Mouse (Mus musculus) embryo, embryonic 11 days (tissue): ENCODE measurements around the gene Tcf20.
"Not testable (repeated sequence)": the region's sequence is repeated elsewhere in the genome, so short reads cannot be mapped to it uniquely, and the experiment has no call there.

Experiments
- DNase-seq: peaks from one replicate; pipeline ENCODE4 v3.0.0-alpha.2; 2015

Tcf20 gene

GRCm38 (mm10) chr15:82804708-82805639, 182.7 kb downstream of the Tcf20 start:
- DNase-seq = peak; percentile 67

DNA sequence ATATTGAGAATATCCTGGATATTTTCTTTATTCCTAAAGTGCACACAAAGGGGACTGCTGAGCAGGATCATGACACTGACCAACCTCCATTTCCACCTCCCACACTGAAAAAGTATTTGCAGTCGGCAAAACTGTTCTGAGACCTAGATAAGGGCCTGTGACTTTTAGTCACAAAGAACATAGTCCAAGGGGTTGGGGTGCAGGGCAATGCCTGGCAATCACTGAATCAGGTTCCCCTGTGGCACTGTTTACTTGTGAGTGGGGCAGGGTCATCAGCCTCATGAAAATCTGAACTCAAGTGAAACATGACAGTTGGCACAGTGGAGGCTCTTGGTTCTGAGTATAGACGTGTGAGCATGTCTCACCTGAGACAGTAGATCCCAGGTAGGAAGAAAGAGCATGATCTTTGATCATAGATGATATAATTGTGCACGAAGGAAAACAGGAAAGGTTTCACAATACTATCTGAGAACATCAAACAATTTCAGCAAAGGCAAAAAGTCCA, 191.7 kb downstream of the Tcf20 start:
- no peak for DNase-seq

GRCm38 (mm10) chr15:82794277-82794676, 193.4 kb downstream of the Tcf20 start, which contains the start of gene Cyp2d26:
Gene Cyp2d26, minus strand, starts transcription at chr15:82794294.
- DNase-seq = no peak

DNA sequence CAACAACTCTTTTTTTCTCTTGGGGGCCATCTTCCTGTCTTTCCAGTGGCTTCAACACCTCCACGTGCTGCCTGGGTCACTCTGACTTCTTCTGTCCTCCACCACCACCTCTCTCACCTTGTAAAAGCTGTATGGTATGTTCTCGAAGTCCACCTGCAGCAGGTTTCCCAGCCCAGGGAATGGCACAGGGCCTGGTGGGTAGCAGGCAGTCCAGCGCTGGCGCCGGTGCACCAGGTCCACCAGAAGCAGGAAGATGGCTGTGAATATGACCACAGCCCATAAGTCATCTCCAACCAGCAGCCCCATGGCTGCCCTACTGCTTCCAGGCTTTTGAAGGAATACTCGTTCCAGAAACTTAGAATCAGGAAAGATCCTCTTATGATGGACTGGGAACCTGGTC, 193.8 kb downstream of the Tcf20 start:
- DNase-seq = no peak

GRCm38 (mm10) chr15:82793454-82793853, 194.2 kb downstream of the Tcf20 start:
- no peak for DNase-seq

DNA sequence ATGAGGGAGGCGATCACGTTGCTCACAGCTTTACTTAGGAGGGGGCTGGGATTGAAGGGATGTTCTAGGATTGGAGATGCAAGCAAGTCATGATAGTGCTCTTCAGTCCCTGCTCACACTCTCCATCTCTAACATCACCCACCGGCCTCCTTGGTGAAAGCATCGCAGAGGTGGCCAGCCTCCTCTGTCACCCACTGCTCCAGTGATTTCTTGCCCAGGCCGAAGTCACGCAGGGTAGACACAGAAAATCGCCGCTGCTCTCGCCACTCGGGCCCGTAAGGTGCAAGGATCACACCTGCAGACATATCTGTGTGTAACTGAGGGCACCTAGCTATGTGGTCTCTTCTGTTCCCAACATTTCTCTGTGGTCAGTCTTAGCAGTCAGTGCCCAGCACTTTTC, 195.1 kb downstream of the Tcf20 start:
- DNase-seq = no peak

DNA sequence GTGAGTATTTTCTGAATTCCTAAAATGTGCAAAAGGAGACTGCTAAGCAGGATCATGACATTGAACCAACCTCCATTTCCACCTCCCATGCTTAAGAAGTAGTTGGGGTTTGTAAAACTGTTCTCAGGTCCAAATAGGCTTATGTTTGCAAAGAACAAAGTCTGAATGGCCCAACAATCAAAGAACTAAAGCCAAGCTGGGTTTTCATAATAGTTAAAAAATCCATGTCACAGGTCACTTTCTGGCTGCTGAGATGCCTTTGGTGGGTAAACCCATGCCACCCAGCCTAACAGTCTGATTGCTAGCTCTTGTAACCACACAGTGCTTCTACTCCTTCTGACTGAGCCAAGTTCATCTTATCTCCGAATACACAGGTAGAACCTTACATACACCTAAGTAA, 203.1 kb downstream of the Tcf20 start:
- DNase-seq = no peak

DNA sequence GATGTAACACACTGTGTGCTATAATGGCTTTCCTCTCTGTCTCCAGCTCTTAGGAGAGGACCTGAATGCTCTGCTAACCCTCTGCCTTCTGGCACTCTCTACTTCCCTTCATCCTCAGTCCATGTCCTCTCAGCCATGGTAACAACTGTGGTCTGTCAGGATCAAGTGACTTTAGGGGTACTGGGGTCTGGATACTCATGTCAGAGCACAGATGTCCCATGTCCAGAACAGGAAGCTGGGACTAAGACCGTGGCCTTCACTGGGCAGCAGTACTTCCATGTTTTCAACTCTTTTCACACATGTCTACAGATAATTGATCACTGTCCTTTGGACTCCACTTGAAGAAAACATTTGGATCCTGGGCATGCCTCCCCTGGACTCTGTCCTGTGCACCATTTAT, 203.9 kb downstream of the Tcf20 start:
- DNase-seq = no peak

DNA sequence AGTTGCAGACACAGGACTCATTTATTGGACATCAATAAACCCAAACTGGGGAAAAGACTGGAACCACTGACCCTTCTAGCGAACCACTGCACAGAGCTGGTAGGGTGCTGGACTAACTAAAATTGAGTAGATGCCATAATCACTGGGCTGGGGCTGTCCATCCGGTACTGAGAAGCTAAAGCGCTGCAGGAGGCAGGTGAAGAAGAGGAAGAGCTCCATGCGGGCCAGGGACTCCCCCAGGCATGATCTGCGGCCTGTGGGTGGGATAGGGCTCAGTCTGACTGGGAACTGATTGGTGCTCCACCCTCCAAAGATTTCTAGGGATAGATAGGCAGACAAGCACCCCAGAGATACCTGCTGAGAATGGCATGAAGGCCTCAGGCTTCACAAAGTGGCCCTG, 209.8 kb downstream of the Tcf20 start:
- DNase-seq = not testable (repeated sequence)

DNA sequence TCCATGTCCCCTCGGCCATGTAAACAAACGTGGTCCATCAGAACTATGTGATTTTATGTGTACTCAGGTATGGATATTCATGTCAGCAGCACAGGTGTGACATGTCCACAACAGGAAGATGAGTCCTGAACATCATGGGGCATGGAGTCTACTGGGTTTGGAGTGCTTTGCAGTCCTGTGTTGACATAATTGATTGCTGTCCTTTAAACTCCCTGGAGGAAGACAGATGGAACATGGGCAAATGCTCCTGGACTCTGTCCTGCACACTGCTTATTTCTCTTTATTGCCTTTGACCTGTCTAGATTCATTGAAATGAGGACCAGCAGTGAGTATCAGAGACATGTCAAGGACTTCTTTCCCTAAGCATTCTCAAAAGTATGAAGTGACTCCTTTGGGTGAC, 221.7 kb downstream of the Tcf20 start:
- DNase-seq = no peak

DNA sequence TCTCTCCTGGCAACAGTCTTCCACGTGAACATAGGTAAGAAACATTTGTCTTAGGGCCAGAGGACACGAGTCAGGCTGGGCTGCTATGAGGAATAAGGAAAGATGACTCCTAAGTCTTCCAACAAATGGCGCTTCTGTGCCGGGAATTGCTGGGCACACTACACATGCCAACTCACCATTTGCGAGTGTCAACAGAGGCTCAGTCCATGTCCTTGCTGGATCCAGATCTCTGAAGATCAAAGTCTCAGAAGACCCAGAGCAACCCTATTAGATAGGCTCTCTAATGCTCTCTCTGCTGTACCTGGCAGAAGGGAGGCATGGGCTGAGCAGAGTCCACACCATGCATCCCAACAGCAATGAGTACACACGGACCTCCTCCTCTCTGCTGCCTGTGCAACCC, 222.8 kb downstream of the Tcf20 start:
- no peak for DNase-seq

GRCm38 (mm10) chr15:82763631-82764420, 223.8 kb downstream of the Tcf20 start, which contains the start of gene Cyp2d40:
Gene Cyp2d40, minus strand, starts transcription at chr15:82764183.
- no peak for DNase-seq
